Mouse (Mus musculus) left cerebral cortex, postnatal 4 days (tissue): Measurements from ENCODE around the gene Htt. TPM values are rescaled to one million over a fixed set of nuclear protein-coding genes. Genes with fewer than 3 reads are reported as not detected.
A peak's percentile ranks its signal among the peaks of the same experiment; 100 is the strongest.

Experiments
- DNase-seq: peaks from one replicate; pipeline ENCODE4 v3.0.0-alpha.2; 2022
- intact Hi-C: fragments of 180-260 bp; cut with DNase I; formaldehyde crosslinking; loops from one replicate; pipeline ENCODE4 v1.15.1; 2025
- total RNA-seq, 2 experiments: library from RNA; stranded (reverse); gene quantifications; 2 replicates each; pipeline ENCODE4 v1.2.3; 2021

The Htt gene
- total RNA-seq, 2 experiments from 2014 or later = 56.9 to 57.3 TPM

DNA sequence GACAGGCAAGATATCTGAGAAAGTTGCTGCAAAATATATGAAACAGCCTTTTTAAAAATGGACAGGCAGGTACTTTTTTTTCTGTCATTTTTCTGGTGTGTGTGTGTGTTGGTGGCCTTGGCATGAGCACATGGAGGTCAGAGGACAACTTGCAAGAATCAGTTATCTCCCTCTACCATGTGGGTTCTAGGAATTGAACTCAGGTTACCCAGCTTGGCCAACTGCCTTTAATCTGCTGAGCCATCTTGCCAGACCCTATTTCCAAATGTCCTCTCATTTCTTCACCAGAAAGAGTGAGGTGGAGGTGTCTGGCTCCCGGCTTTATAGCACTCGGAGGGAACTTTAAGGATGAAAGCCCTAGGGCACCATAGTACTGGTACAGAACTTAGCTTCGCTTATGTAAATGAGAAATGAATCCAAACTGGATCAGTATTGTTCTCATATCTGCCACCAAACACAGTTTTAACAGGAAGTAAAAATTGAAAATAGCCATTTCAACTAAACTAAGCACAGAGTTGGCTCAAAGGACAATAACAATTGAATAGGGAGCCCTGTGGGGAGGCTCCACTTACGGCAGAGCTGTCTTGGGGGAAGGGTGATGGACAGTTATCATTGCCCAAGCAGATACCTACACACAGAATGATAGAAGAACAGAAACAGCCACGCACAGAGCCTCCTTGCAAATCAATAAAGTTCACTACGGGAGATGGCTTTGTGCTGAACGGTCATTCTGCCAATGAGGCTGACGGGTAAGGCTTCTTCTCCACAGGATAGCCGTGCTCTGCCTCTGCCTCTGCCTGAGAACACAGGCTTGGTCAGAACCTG, 168.8 kb downstream of the Htt start:
- no peak for DNase-seq
- intact Hi-C loops = no loop called here

DNA sequence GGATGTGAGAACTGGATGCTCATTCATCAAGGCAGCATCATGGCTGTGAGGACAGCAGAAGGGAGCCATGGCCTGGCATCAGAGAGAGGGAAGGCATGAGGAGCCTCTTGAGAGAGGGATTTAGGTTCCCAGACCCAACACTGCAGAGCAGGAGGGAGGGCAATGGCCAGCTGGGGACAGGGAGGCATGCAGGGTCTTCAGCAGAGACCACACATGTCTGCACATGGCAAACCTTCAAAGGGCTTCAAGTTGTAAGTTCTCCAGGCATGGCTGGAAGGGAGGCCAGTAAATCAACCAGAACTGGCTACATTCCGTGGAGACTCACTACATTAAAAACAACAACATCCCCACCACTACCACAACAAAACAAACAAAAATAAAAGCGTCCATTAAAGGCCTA, 169.6 kb downstream of the Htt start:
- intact Hi-C loops = no loop called here
- no peak for DNase-seq

DNA sequence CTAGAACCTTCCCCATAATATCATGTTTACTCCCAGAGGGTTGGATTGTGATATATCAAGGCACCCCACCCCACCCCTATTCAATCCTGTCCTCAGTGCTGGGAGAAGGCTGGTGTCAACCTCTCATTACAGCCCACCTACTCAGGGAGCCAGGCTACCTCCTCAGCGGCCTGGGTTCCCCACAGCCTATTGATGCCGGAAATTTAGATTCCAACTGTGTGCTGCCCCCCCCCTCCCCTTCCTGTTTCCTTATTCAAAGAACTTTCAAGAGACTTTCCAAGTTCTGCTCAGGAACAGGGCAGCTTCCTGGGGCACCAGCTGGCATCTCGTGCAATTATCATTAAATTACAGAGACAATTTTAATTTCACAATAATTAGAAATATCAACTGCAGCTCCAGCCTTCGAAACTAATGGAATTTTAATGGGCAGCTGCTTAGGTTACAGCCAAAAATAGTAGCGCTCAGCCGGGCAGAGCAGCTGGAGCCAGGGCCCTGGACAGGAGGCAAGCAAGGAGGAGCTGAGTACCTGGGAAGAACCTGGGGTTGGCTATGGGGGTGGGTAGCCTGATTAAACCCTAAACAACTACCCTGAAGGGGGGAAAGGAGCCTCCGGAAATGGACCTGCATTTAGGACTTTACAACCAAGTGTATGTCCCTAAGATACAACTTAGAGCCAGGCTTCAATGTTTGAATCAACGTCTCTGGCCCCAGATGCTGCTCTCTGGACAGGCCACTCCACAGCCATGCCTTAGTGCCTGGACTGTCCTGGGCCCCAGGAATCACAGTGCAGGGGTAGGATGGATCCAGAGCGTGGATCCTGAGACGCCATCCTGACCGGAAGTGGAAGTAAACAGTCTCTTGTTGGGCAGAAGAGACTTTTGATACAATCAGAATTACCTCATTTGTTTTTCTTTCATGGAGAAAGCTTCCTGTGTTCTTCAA, 170.2 kb downstream of the Htt start:
- intact Hi-C loops = no loop called here
- DNase-seq = no peak

- DNase-seq = no peak
- intact Hi-C loops = no loop called here
Observed at GRCm38 (mm10) chr5:34932458-34932806, 170.9 kb downstream of the Htt start.

DNA sequence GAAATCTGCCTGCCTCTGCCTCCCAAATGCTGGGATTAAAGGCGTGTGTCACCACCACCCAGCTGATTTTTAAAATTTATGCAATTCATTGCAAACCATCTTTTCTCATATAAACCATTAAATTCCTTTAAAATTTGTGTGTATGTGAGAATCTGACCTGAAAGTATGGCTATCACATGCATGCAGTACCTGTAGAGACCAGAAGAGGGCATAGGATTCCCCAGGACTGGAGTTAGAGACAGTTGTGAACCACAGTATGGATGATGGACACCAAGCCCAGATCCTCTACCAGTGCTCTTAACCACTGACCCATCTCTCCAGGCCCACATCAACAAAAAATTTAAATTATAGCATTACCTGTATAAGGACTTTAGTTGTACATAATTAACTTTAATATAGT, 171.9 kb downstream of the Htt start:
- DNase-seq = no peak
- intact Hi-C loops = no loop called here

- intact Hi-C loops = no loop called here
- no peak for DNase-seq
Observed at GRCm38 (mm10) chr5:34941710-34942470, 180.3 kb downstream of the Htt start.

GRCm38 (mm10) chr5:34943428-34943827, 181.9 kb downstream of the Htt start:
- no peak for DNase-seq

GRCm38 (mm10) chr5:34948861-34949760, 187.6 kb downstream of the Htt start, which contains the start of gene Rgs12:
TSS of gene Rgs12 (plus strand) at chr5:34949445.
- DNase-seq = peak; percentile 89
- intact Hi-C loops = no loop called here

More at GRCm38 (mm10) chr5:34943428-34943827, 181.9 kb downstream of the Htt start:
- intact Hi-C loops = no loop called here

- intact Hi-C loops = no loop called here
- no peak for DNase-seq
Observed at GRCm38 (mm10) chr5:34949769-34950211, 188.2 kb downstream of the Htt start.

DNA sequence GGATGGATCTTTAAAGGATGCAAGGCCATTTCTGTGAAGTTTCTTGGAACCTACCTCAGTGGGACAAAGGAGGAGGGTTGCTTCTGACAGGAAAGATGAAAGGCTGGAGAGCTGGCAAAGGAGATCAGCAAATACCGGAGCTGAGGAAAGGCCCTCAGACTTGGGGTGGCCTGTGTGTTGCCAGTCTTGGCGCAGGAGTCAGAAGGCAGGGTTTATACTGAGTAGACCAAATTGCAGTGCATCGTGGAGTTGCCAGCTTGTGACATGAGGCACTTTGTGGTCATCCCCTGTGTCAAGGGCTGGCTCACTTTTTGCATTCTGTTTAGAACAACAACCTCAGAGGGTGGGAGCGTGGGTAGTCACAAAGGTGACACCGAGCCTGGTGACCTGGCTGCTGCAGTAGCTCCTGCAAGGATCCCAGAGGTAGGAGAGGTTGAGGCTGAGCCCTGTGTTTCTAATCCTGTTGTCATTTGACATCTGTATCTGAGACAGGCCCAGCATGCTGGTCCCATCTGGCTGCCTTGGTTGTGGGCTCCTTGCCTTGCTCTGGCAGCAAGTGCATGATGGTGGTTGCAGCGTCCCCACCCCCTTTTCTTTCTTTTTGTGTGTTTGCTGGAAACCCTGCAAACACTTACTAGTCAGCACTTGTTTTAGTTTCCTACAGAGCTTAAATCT, 189.1 kb downstream of the Htt start:
- intact Hi-C loops = no loop called here
- peak; percentile 84 for DNase-seq

- intact Hi-C loops = no loop called here
- peak; percentile 93 for DNase-seq
Observed at GRCm38 (mm10) chr5:34951161-34951834, 189.8 kb downstream of the Htt start.

- no peak for DNase-seq
Observed at GRCm38 (mm10) chr5:34954508-34954907, 193.0 kb downstream of the Htt start.

DNA sequence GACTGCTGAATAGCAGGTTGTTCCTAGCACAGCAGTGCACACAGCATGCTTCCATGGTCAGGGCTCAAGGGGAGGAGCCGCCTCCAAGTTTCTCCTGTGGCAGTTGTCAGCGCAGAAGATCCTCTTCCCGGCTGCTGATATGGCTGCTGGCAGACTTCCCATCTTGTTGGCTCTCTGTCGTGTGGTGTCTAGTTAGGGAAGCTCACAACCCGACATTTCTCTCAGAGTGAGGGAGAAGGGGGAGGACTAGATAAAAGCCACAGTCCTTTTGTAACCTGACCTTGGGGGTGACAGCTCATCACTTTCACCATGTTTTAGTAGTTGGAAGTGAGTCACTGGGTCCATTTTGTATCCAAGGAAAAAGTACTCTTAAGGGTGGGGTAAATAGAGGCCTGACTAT, 194.1 kb downstream of the Htt start:
- DNase-seq = peak; percentile 73
- intact Hi-C loops = no loop called here

More at GRCm38 (mm10) chr5:34954508-34954907, 193.0 kb downstream of the Htt start:
- intact Hi-C loops = no loop called here

DNA sequence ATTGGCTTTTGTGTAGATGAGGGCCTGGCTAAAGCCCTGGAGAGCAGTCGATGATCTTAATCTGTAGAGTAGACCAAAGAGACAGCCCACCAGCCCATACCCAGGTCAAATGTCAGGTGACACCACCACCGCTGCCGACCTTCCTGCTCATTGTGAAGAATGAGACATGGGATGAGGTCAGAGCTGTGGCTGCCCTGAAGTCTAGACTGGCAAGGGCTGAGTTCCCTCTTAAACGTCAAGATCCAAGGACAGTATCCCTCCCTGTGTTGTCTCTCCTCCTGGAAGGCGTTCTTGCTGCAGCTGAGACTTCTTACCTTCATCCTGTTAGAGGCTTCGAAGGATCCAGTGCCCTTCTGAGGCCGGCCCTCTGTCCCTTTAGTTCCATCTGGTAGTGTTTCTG, 194.6 kb downstream of the Htt start:
- intact Hi-C loops = no loop called here
- no peak for DNase-seq

- DNase-seq = peak; percentile 66
- intact Hi-C loops = no loop called here
Observed at GRCm38 (mm10) chr5:34957015-34957414, 195.5 kb downstream of the Htt start.

DNA sequence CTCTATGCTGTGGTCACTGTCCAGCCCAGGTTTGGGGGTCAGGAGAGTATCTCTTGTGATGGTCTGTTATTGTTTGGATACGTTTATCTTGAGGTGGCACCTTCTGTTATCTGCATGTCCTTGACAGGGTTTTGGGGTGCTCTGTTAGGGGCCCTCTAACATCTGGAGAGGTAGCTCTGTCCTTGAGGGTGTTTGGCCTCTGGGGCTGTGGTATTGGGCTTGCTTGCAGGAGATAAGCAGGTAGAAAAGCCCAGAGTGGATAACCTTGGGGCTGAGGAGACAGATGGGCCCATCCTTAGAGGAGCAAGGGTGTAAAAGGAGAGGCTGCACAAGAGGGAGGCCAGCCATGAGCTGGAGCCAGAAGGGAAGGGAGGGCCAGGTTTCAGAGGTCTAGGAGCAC, 198.5 kb downstream of the Htt start:
- intact Hi-C loops = no loop called here
- DNase-seq = no peak
